Mouse (Mus musculus) layer of hippocampus, adult 9-10 months (tissue): ENCODE data around the gene Llgl2.
"Not testable (repeated sequence)": the region's sequence is repeated elsewhere in the genome, so short reads cannot be mapped to it uniquely, and the experiment has no call there.

ENCODE experiments used
- DNase-seq: peaks from one replicate; pipeline ENCODE4 v3.0.0; 2022; ENCODE audit warnings: low spot score

Llgl2 gene

DNA sequence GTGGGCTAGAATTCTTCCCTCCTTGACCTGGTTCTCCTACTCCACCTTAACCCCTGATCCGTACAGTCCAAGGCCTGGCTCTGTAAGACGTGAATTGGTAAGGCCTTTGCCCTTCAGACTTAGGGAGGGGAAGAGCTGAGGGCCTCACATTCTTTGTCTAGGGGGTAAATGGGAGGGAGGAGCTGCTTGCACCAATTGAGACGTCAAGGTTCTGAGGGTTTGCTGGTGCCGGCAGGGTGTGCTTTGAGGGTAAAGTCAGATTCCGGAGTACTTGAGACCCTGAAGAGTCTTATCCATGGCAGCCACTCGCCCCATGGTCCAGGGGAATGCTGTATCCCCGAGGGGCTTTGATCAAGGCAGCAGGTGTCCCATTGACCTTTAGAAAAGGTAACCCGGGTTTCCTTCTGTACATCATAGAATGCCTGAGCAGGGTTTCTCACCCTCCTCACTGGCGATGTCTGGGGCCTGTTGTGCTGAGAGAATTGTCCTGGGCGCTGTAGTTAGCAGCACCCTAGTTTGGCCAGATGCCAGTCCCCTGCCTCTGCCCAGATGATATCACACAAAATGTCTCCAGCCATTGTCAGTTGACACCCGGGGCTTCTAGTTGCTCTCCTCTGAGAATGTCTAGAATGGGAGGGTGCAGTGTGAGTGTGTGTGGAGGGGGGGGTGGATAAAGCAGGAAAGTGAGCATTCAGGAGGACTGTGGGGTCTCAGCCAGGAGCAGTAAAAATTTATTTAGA is 13.0 kb downstream of the Llgl2 start:
- no peak for DNase-seq

GRCm38 (mm10) chr11:115837606-115838345 is 13.9 kb downstream of the Llgl2 start:
- no peak for DNase-seq

- no peak for DNase-seq
Measured at GRCm38 (mm10) chr11:115838895-115839311, 15.1 kb downstream of the Llgl2 start.

DNA sequence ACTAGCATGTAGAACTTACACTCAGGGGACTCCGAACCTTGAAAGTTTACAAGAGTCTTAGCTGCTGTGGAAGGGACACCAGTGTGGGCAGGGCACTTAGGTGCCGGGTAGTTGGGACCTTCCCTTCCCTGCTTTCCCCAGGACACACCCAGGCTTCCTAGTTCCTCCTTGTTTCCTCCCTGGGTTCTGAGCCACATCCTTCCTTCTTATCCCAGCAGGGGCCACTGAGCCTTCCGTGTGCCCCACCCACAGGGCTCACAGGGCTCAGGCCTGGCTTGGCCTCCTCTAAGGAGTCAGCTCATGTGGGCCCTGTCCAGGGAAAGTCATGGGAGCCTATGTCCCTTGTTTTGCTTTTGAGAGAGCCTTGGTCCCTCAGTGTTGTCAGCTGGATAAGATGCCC is 15.9 kb downstream of the Llgl2 start:
- no peak for DNase-seq

DNA sequence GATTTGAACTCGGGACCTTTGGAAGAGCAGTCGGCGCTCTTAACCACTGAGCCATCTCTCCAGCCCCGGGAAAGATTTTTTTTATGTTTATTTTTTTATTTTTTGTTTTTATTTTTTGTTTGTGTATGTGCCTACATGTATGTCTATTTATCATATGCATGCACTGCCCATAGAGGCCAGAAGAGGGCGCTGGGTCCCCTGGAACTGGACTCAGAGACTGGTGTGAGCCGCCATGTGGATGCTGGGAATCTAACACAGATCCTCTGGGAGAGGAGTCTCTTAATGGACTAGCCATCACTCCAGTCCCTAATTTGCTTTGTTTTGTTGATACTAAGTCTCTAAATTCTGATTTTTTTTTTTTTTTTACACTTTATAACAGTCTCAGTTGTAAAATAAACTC is 17.2 kb downstream of the Llgl2 start:
- DNase-seq, result no peak

GRCm38 (mm10) chr11:115841961-115842550 is 18.2 kb downstream of the Llgl2 start:
- DNase-seq, result no peak

DNA sequence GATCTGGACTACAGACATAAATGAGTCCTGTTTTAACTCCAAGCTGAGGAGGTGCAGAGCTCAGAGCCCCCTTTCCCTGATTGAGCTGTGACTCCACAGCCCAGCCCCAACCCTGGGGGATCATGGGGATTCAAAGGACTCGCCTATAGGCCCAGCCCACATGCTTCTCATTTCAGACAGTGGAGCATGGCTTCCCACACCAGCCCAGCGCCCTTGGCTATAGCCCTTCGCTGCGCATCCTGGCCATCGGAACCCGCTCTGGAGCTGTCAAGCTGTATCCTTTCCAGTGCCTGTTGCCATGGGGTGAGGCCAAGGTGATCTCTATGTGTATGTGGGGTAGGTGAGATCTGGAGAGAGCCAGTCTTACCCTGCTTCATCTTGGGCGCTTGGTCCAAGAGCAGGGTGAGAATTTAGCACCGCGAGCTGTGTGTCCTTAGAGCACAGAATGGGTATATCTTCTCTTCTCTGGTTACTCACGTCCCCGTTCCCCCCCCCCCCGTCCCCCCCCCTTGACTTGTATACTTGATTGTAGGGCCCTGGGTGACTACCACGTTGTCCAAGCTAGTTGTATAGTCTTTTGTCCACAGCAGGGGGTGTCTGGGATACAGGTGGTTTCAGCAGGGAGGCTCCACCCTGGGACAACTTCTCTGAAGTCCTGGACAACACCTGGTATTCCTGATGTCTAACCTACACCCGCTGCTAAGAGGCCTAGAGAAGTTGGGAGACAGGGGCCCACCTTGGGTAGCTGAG is 19.5 kb downstream of the Llgl2 start:
- no peak for DNase-seq

DNA sequence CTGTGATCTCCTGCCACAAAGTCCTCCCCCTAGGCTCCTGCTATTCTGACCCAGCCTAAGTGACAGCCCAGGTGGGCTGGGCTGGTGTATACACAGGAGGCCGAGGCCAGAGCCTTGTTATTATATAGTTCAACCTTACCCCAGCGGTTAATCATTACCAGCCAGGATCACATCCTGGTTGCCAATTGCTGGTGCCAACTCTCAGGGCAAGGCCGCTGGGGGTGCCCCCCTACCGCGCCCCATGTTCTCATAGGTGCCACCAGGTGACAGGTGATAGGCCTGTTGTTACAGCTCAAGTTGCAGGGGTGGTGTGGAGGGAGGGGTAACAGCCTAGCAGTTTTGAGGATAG is 20.0 kb downstream of the Llgl2 start:
- no peak for DNase-seq

- DNase-seq, result no peak
Measured at GRCm38 (mm10) chr11:115844240-115844639, 20.4 kb downstream of the Llgl2 start.

DNA sequence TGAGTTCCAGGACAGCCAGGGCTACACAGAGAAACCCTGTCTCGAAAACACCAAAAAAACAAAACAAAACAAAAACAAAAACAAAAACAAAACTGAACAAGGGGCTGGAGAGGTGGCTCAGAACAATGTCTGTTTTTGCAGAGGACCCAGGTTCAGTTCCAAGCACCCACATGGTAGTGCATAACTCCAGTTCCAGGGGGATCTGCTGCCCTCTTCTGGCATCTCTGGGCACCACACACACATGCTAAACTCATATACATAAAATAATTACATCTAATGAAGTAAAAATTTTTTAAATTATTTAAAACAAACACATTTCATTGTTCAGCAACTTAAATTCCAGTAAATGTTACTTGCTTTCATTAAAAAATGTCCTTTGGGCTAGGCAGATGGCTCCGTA is 22.0 kb downstream of the Llgl2 start:
- no peak for DNase-seq

- no peak for DNase-seq
Measured at GRCm38 (mm10) chr11:115854674-115855073, 30.8 kb downstream of the Llgl2 start.

DNA sequence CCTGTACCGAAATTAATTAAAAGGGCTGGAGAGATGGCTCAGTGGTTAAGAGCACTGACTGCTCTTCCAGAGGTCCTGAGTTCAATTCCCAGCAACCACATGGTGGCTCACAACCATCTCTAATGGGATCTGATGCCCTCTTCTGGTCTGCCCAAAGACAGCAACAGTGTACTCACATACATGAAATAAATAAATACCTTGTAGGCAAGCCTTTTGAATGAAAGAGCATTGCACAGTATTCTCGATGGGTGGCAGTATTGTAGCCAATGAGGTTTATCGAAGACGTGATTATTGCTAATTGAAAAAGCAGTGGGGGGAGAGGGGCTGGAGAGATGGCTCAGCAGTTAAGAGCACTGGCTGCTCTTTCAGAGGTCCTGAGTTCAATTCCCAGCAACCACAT is 33.3 kb downstream of the Llgl2 start:
- not testable (repeated sequence) for DNase-seq

- DNase-seq, result no peak
Measured at GRCm38 (mm10) chr11:115857936-115858335, 34.1 kb downstream of the Llgl2 start.

GRCm38 (mm10) chr11:115858354-115858753 is 34.5 kb downstream of the Llgl2 start, which contains the start of gene Myo15b:
Gene Myo15b, plus strand, starts transcription at chr11:115858406.
- no peak for DNase-seq

DNA sequence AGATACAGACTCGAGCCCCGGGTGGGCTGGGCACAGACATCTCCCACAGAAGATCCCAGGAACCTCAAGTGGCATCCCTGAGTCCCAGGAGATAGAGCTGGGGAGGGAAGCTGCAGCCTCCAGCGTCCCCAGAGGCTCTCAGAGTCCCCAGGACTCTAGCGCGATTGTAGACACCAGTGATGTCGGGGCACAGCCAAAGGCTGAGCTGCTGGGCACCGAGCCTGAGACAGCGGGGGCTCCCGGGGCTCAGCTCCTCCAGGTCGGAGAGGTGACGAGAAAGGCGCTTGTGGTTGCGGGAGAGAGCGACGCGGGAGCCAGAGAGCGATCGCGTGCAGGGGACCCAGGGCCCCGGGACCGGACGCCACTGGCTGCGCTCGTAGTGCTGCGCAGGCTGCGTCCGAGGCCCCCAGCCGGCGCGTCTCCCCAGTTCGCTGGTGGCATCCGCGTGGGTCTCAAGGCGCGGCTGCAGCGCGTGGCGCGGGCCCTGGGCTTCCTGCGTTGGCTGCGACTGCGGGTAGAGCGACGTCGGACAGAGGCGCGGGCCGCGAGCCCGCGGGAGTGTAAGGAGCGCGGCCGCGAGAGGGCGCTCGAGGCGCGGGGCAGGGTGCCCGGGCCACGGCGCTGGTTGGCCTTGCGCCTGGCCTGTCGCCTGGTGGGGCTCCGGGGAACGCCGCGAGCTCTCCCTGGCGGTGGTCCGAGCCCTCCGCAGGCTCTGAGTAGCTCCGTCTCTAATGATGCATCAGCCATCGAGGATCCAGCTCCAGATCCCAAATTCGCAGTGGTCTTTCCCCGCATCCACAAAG is 35.5 kb downstream of the Llgl2 start:
- peak; percentile 6 for DNase-seq

GRCm38 (mm10) chr11:115863895-115864294 is 40.0 kb downstream of the Llgl2 start:
- no peak for DNase-seq

GRCm38 (mm10) chr11:115869393-115869792 is 45.5 kb downstream of the Llgl2 start:
- DNase-seq, result no peak

GRCm38 (mm10) chr11:115872437-115872836 is 48.6 kb downstream of the Llgl2 start:
- DNase-seq, result no peak

DNA sequence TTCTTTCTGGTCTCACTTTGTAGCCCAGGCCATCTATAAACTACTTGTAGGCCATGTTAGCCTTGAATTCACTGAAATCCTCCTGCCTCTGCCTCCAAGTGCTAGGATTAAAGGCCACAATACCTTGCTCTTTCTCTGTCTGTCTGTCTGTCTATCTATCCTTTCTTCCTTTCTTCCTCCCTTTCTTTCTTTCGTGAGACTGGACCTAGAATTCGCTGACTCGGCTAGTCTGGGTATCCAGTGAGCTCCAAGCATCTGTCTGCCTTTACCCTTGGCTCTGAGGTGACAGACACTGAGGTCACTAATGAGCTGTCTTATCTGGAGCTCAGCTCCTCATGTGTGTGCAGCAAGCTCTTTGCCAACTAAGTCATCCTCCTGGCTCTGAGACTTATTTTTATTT is 52.1 kb downstream of the Llgl2 start:
- DNase-seq, result no peak

DNA sequence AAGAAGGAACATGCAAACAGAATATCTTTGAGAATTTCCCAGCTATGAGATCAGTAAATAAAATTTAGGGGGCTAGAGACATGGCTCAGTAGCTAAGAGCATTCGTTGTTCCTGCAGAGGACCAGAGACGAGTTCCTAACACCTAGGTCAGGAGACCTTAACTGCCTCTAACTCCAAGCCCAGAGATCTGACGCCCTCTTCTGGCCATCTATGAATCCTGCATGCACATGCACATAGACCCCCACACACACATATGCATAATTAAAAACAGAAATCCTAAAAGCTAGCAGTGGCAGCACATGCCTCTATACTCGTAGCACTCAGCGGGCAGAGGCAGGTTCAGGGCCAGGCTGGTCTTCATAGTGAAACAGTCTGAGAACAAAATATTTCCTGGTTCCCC is 52.6 kb downstream of the Llgl2 start:
- DNase-seq, result no peak

GRCm38 (mm10) chr11:115877174-115877755 is 53.4 kb downstream of the Llgl2 start:
- DNase-seq, result no peak
